8 mouse cellular contexts compared by ENCODE assay signal in genomic region chr10:59916159-59916558, GRCm38 (mm10). TPM values are rescaled to one million over a fixed set of nuclear protein-coding genes. Genes with fewer than 3 reads are reported as not detected.
DNase-seq lines count a peak whose midpoint lies in the region; ATAC-seq lines count a peak whose summit lies in the region.

No protein-coding gene starts in this region.

- peak overlapping the region; percentile 71 for H3K4me2 ChIP-seq in intestine, embryonic 16.5 days (ENCODE audit: low read depth, low read length)
- peak overlapping the region; percentile 46 for H3K4me2 ChIP-seq in stomach, embryonic 14.5 days (replicated peaks; ENCODE audit: low read depth, low read length)

- DNase-seq in urinary bladder, postnatal 25 days (ENCODE audit: low spot score): peak; percentile 60
- no peak for DNase-seq in urinary bladder, postnatal 10 days (ENCODE audit: low spot score)
- DNase-seq in gonadal fat pad, adult 2 months (ENCODE audit: low read depth): peak; percentile 94
- DNase-seq in lung, adult 18-20 months: peak; percentile 82 to 91
- no peak for DNase-seq in thymus, postnatal 0 days (ENCODE audit: low spot score)

- 6% methylated on average over 4 of the region's 4 CpGs for WGBS in intestine, embryonic 16.5 days
- WGBS in stomach, embryonic 14.5 days: 7% methylated on average over 4 of the region's 4 CpGs

- peak overlapping the region; percentile 37 for H3K4me3 ChIP-seq in intestine, embryonic 16.5 days (ENCODE audit: low read length)
- peak overlapping the region; percentile 11; the same call in 1 of the 2 replicates for H3K4me3 ChIP-seq in stomach, embryonic 14.5 days (ENCODE audit: low read depth, low read length)

- peak overlapping the region; percentile 61 for H3K27ac ChIP-seq in intestine, embryonic 16.5 days (ENCODE audit: low read length)
- H3K27ac ChIP-seq in stomach, embryonic 14.5 days (ENCODE audit: low read length): peak overlapping the region; percentile 73; the same call in 1 of the 2 replicates

- peaks cover 40% of the 10 kb centered on the region for H3K4me1 ChIP-seq in intestine, embryonic 16.5 days (ENCODE audit: control insufficient read depth, insufficient read depth, low read length)
- peaks cover 36% of the 10 kb centered on the region for H3K4me1 ChIP-seq in stomach, embryonic 14.5 days (ENCODE audit: control insufficient read depth, insufficient read depth, low read length)

- no peaks in the 10 kb centered on the region for H3K9me3 ChIP-seq in intestine, embryonic 16.5 days (ENCODE audit: control insufficient read depth, low read length)
- H3K9me3 ChIP-seq in stomach, embryonic 14.5 days (ENCODE audit: control insufficient read depth, low read depth, low read length): no peaks in the 10 kb centered on the region

- H3K9ac ChIP-seq in intestine, embryonic 16.5 days (ENCODE audit: low read depth, low read length): peak overlapping the region; percentile 58
- no peak overlapping the region; the same call in 1 of the 2 replicates for H3K9ac ChIP-seq in stomach, embryonic 14.5 days (replicated peaks; ENCODE audit: low read depth, low read length)

- ATAC-seq in intestine, embryonic 16.5 days: 0 out of 2 replicates have a peak, but pooled peaks have one; percentile 17
- ATAC-seq in stomach, embryonic 14.5 days (ENCODE audit: insufficient number of reproducible peaks, insufficient read depth, low FRiP score, low read depth): no peak
- no peak for ATAC-seq in frontal cortex, adult (ENCODE audit: low TSS enrichment)

- H3K36me3 ChIP-seq in intestine, embryonic 16.5 days (ENCODE audit: control insufficient read depth, insufficient read depth, low read length): no peaks in the 10 kb centered on the region
- H3K36me3 ChIP-seq in stomach, embryonic 14.5 days (ENCODE audit: control insufficient read depth, insufficient read depth, low read length): no peaks in the 10 kb centered on the region

- H3K27me3 ChIP-seq in intestine, embryonic 16.5 days (replicated peaks; ENCODE audit: control insufficient read depth, insufficient read depth, low read length): no peaks in the 10 kb centered on the region
- H3K27me3 ChIP-seq in stomach, embryonic 14.5 days (ENCODE audit: control insufficient read depth, insufficient read depth, low read length): no peaks in the 10 kb centered on the region

RNA-seq across cellular contexts. Expression of gene Ddit4, which starts 35.5 kb away (rescaled TPM):
- 94.7 and 116 TPM in 2 replicates for polyA plus RNA-seq in gonadal fat pad, adult 2 months (2012; rRNA removed)
- polyA plus RNA-seq in intestine, embryonic 16.5 days (2015; fragmentation: Nextera tagmentation; extraction: Ambion mirVana): 28.6 and 33.1 TPM in 2 replicates
- 2.5 and 3.0 TPM in 2 replicates for polyA plus RNA-seq in stomach, embryonic 14.5 days (2014; fragmentation: Nextera tagmentation; extraction: Ambion mirVana)
- 50.6 and 54.7 TPM in 2 replicates for polyA plus RNA-seq in thymus, postnatal 0 days (2015; fragmentation: Nextera tagmentation; extraction: Ambion mirVana)

RNA-seq across cellular contexts. Expression of gene Dnajb12, which starts 36.8 kb away (rescaled TPM):
- 50.2 and 73.4 TPM in 2 replicates for polyA plus RNA-seq in gonadal fat pad, adult 2 months (2012; rRNA removed)
- 26.6 and 27.6 TPM in 2 replicates for polyA plus RNA-seq in intestine, embryonic 16.5 days (2015; fragmentation: Nextera tagmentation; extraction: Ambion mirVana)
- 26.5 and 29.8 TPM in 2 replicates for polyA plus RNA-seq in stomach, embryonic 14.5 days (2014; fragmentation: Nextera tagmentation; extraction: Ambion mirVana)
- polyA plus RNA-seq in thymus, postnatal 0 days (2015; fragmentation: Nextera tagmentation; extraction: Ambion mirVana): 13.5 and 14.6 TPM in 2 replicates

Comparison
In these comparisons a context has a peak if more than half of its experiments do, and no peak if none do; other contexts are left out.
1. DNase-seq: peak in urinary bladder, postnatal 25 days (single experiment), gonadal fat pad, adult 2 months (single experiment) and lung, adult 18-20 months (2 of 2); none in urinary bladder, postnatal 10 days (single experiment) and thymus, postnatal 0 days (single experiment).